Mouse (Mus musculus) erythroblast, embryonic 14.5 days (primary cell): ENCODE results near the gene Srpr.

Source experiments
- GATA1 ChIP-seq: IDR thresholded peaks from 2 replicates; pipeline ENCODE4 v1.6.1; 2012; ENCODE audit warnings: low read length, inconsistent platforms, mixed read lengths
- TAL1 ChIP-seq: IDR thresholded peaks from 3 replicates; pipeline ENCODE4 v1.6.1; 2012; ENCODE audit warnings: low read length, inconsistent platforms, mixed read lengths

DNA sequence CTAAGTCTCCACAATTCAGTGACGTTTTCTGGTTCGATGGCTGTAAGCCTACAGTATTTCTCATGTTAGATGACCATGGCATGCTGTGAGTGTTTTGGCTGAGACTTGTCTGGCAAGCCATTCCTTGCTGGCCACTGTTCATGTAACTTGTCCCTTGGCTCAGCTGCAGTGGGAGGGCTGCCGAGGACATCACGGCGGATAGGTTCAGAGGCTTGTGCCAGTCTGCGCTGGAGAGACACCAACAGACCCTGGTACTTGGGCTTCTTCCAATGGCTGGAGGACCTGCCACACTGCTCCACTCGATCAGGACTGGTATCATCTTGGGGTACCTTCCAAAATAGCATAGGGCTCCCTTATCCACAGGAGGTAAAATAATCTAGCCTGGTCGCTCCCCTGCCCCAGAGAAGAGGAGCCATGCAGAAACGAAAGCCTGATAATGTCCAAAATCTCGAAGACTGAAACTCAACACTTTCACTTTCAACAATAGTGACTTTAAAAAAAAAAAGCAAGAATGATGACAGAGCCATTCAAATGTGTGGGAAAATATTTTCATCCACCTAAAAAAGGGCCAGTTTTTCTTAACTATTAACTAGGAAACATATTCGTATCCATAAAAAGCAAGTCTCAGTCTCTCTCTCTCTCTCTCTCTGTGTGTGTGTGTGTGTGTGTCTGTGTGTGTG is 36.8 kb upstream of the Srpr start:
- no peak for TF ChIP-seq TAL1
- TF ChIP-seq GATA1 = no peak
